Mouse (Mus musculus) hindbrain, postnatal 0 days (tissue): Measurements from ENCODE around the gene Glrx. TPM values are rescaled to one million over a fixed set of nuclear protein-coding genes. Genes with fewer than 3 reads are reported as not detected.

Source experiments
- ATAC-seq: fragments of 200-750 bp; cut with Nextera tagmentation; 2 replicates; pipeline ENCODE4 v1.8.0; 2017; ENCODE audit warnings: mild to moderate bottlenecking, moderate TSS enrichment, moderate library complexity
- DNase-seq: peaks from one replicate; pipeline ENCODE4 v3.0.0-alpha.2; 2015; ENCODE audit warnings: low spot score
- H3K27ac ChIP-seq: fragments of 300-500 bp; sonication (generic); 2 replicates; pipeline ENCODE4 v1.5.1; 2014; ENCODE audit warnings: mild to moderate bottlenecking
- H3K27me3 ChIP-seq: fragments of 300-500 bp; sonication (generic); 2 replicates; pipeline ENCODE4 v1.6.1; 2014; ENCODE audit warnings: low read length, mixed read lengths; ENCODE audit not compliant: insufficient read depth
- H3K36me3 ChIP-seq: fragments of 300-500 bp; sonication (generic); 2 replicates; pipeline ENCODE4 v1.6.1; 2014; ENCODE audit warnings: low read length, mixed read lengths; ENCODE audit not compliant: insufficient read depth
- H3K4me1 ChIP-seq: fragments of 300-500 bp; sonication (generic); 2 replicates; pipeline ENCODE4 v1.6.1; 2014; ENCODE audit warnings: antibody characterized with exemption, low read length, mixed read lengths; ENCODE audit not compliant: insufficient read depth
- H3K4me2 ChIP-seq: fragments of 300-500 bp; sonication (generic); 2 replicates; pipeline ENCODE4 v1.6.1; 2014; ENCODE audit warnings: low read depth, mild to moderate bottlenecking, low read length, moderate library complexity, mixed read lengths
- H3K4me3 ChIP-seq: fragments of 300-500 bp; sonication (generic); 2 replicates; pipeline ENCODE4 v1.5.1; 2014; ENCODE audit warnings: low read length
- H3K9ac ChIP-seq: fragments of 300-500 bp; sonication (generic); replicated peaks from 2 replicates; pipeline ENCODE4 v1.6.1; 2014; ENCODE audit warnings: mild to moderate bottlenecking, low read length, moderate library complexity, mixed read lengths
- H3K9me3 ChIP-seq: fragments of 300-500 bp; sonication (generic); 2 replicates; pipeline ENCODE4 v1.6.1; 2016; ENCODE audit warnings: low read length, mixed read lengths
- CTCF ChIP-seq: IDR thresholded peaks from 2 replicates; pipeline ENCODE4 v1.5.1; 2016; ENCODE audit warnings: antibody characterized with exemption, control low read depth, low read depth
- WGBS: fragments of 180-500 bp; shearing (Covaris S2); extraction: QIAGEN DNeasy Blood & Tissue Kit; methylation state at CpG from one replicate; pipeline ENCODE4 v1.1.7; 2014; 5-methylcytosine and 5-hydroxymethylcytosine counted together
- polyA plus RNA-seq: library from polyadenylated mRNA; unstranded; fragments of >200 nt; fragmentation: Nextera tagmentation; extraction: Ambion mirVana; gene quantifications from 2 replicates; pipeline ENCODE4 v1.2.1, GENCODE M21; 2015
- total RNA-seq: library from RNA; depleted of rRNA; stranded (reverse); fragments of >200 nt; gene quantifications from 2 replicates; pipeline ENCODE4 v1.2.3, GENCODE M21; 2014

The Glrx gene
- total and polyA plus RNA-seq, 2 experiments from 2014 or later: 69.6 to 103 TPM

GRCm38 (mm10) chr13:75823201-75823600 lies 16.5 kb upstream of the Glrx start:
- Histone ChIP-seq H3K27me3 (no peaks in the 10 kb centered on the region), H3K36me3 (no peaks in the 10 kb centered on the region), H3K9me3 (no peaks in the 10 kb centered on the region), H3K4me1 (no peaks in the 10 kb centered on the region), H3K4me3 (no peak overlapping the region), H3K4me2 (no peak overlapping the region), H3K9ac (no peak overlapping the region), H3K27ac (no peak overlapping the region)
- DNase-seq (no peak), ATAC-seq (no peak)
- TF ChIP-seq CTCF: no peak
- 89% methylated on average over 9 of the region's 9 CpGs for WGBS

- Histone ChIP-seq H3K9me3 (no peaks in the 10 kb centered on the region), H3K4me1 (no peaks in the 10 kb centered on the region), H3K9ac (no peak overlapping the region), H3K4me2 (no peak overlapping the region), H3K36me3 (no peaks in the 10 kb centered on the region), H3K27ac (no peak overlapping the region), H3K27me3 (no peaks in the 10 kb centered on the region), H3K4me3 (no peak overlapping the region)
- no peak for TF ChIP-seq CTCF
- DNase-seq: no peak
- ATAC-seq: no peak
- WGBS: 84% methylated on average over 5 of the region's 5 CpGs
These were observed 14.9 kb upstream of the Glrx start for GRCm38 (mm10) chr13:75824611-75825319.

GRCm38 (mm10) chr13:75825388-75825787 lies 14.3 kb upstream of the Glrx start:
- TF ChIP-seq CTCF: no peak
- ATAC-seq (no peak), DNase-seq (no peak)
- Histone ChIP-seq H3K4me2 (no peak overlapping the region), H3K36me3 (no peaks in the 10 kb centered on the region), H3K4me3 (no peak overlapping the region), H3K4me1 (no peaks in the 10 kb centered on the region), H3K27me3 (no peaks in the 10 kb centered on the region), H3K27ac (no peak overlapping the region), H3K9me3 (no peaks in the 10 kb centered on the region), H3K9ac (no peak overlapping the region)
- 97% methylated on average over 1 of the region's 1 CpGs for WGBS

- H3K4me3 ChIP-seq: no peak overlapping the region
- no peaks in the 10 kb centered on the region for H3K4me1 ChIP-seq
- H3K36me3 ChIP-seq: no peaks in the 10 kb centered on the region
- no peak for TF ChIP-seq CTCF
- no peak overlapping the region for H3K9ac ChIP-seq
- H3K4me2 ChIP-seq: no peak overlapping the region
- no peak for ATAC-seq
- no peaks in the 10 kb centered on the region for H3K9me3 ChIP-seq
- 97% methylated on average over 1 of the region's 1 CpGs for WGBS
- H3K27me3 ChIP-seq: no peaks in the 10 kb centered on the region
- no peak overlapping the region for H3K27ac ChIP-seq
- no peak for DNase-seq
These were observed 9.0 kb upstream of the Glrx start for GRCm38 (mm10) chr13:75830708-75831107.

GRCm38 (mm10) chr13:75831710-75832109 lies 8.0 kb upstream of the Glrx start:
- DNase-seq (no peak), ATAC-seq (no peak)
- WGBS: 73% methylated on average over 6 of the region's 6 CpGs
- H3K4me1 ChIP-seq: no peaks in the 10 kb centered on the region
- H3K9me3 ChIP-seq: no peaks in the 10 kb centered on the region
- H3K4me3 ChIP-seq: no peak overlapping the region
- H3K4me2 ChIP-seq: no peak overlapping the region
- H3K27ac ChIP-seq: no peak overlapping the region
- no peaks in the 10 kb centered on the region for H3K36me3 ChIP-seq
- no peaks in the 10 kb centered on the region for H3K27me3 ChIP-seq
- TF ChIP-seq CTCF: no peak
- H3K9ac ChIP-seq: no peak overlapping the region

- H3K4me3 ChIP-seq: no peak overlapping the region
- no peak overlapping the region for H3K4me2 ChIP-seq
- ATAC-seq (no peak), DNase-seq (no peak)
- H3K9ac ChIP-seq: no peak overlapping the region
- H3K9me3 ChIP-seq: no peaks in the 10 kb centered on the region
- H3K36me3 ChIP-seq: no peaks in the 10 kb centered on the region
- H3K27ac ChIP-seq: no peak overlapping the region
- no peaks in the 10 kb centered on the region for H3K4me1 ChIP-seq
- TF ChIP-seq CTCF: no peak
- H3K27me3 ChIP-seq: no peaks in the 10 kb centered on the region
These were observed 7.0 kb upstream of the Glrx start for GRCm38 (mm10) chr13:75832697-75833096.

GRCm38 (mm10) chr13:75833499-75833898 lies 6.2 kb upstream of the Glrx start:
- H3K9ac ChIP-seq: no peak overlapping the region
- TF ChIP-seq CTCF: no peak

More at GRCm38 (mm10) chr13:75833499-75833898, 6.2 kb upstream of the Glrx start:
- Histone ChIP-seq H3K27me3 (no peaks in the 10 kb centered on the region), H3K4me1 (no peaks in the 10 kb centered on the region), H3K9me3 (no peaks in the 10 kb centered on the region), H3K4me3 (no peak overlapping the region), H3K36me3 (no peaks in the 10 kb centered on the region), H3K27ac (no peak overlapping the region), H3K4me2 (no peak overlapping the region)
- no peak for ATAC-seq
- DNase-seq: peak; percentile 78
